Mouse (Mus musculus) intestine, postnatal 0 days (tissue): ENCODE measurements at regions not wholly inside any gene's neighbourhood (a gene's known extent, or its start where the extent isn't known, plus 50 kb on each side); places are given as distances from the start of the nearest gene placed in this dataset.

Experiments
- ATAC-seq: fragments of 200-750 bp; cut with Nextera tagmentation; 2 replicates; pipeline ENCODE4 v1.8.0; 2017; ENCODE audit warnings: mild to moderate bottlenecking, moderate TSS enrichment, moderate library complexity
- H3K27ac ChIP-seq: fragments of 300-500 bp; sonication (generic); 2 replicates; pipeline ENCODE4 v1.5.1; 2014; ENCODE audit warnings: mild to moderate bottlenecking, low read depth, low read length, moderate library complexity
- H3K27me3 ChIP-seq: fragments of 300-500 bp; sonication (generic); replicated peaks from 2 replicates; pipeline ENCODE4 v1.6.1; 2014; ENCODE audit warnings: low read length, mixed read lengths; ENCODE audit not compliant: control insufficient read depth, insufficient read depth
- H3K36me3 ChIP-seq: fragments of 300-500 bp; sonication (generic); 2 replicates; pipeline ENCODE4 v1.6.1; 2014; ENCODE audit warnings: mild to moderate bottlenecking, moderate library complexity; ENCODE audit not compliant: control insufficient read depth, insufficient read depth
- H3K4me1 ChIP-seq: fragments of 300-500 bp; sonication (generic); replicated peaks from 2 replicates; pipeline ENCODE4 v1.6.1; 2014; ENCODE audit warnings: antibody characterized with exemption, low read length, mixed read lengths; ENCODE audit not compliant: control insufficient read depth, insufficient read depth
- H3K4me2 ChIP-seq: fragments of 300-500 bp; sonication (generic); replicated peaks from 2 replicates; pipeline ENCODE4 v1.6.1; 2014; ENCODE audit warnings: low read depth, mild to moderate bottlenecking, moderate library complexity
- H3K4me3 ChIP-seq: fragments of 300-500 bp; sonication (generic); 2 replicates; pipeline ENCODE4 v1.5.1; 2014; ENCODE audit warnings: low read depth, low read length
- H3K9ac ChIP-seq: fragments of 300-500 bp; sonication (generic); 2 replicates; pipeline ENCODE4 v1.6.1; 2014; ENCODE audit warnings: mild to moderate bottlenecking, low read depth, low read length
- H3K9me3 ChIP-seq: fragments of 300-500 bp; sonication (generic); 2 replicates; pipeline ENCODE4 v1.6.1; 2016; ENCODE audit warnings: mixed run types; ENCODE audit not compliant: control insufficient read depth
- CTCF ChIP-seq: sonication (generic); IDR thresholded peaks from 2 replicates; pipeline ENCODE4 v1.5.1; 2016; ENCODE audit warnings: low read depth, mild to moderate bottlenecking, control low read depth, antibody characterized with exemption, moderate library complexity
- WGBS: fragments of 180-500 bp; shearing (Covaris S2); extraction: QIAGEN DNeasy Blood & Tissue Kit; methylation state at CpG from one replicate; pipeline ENCODE4 v1.1.7; 2014; 5-methylcytosine and 5-hydroxymethylcytosine counted together

- Histone ChIP-seq H3K27me3 (no peaks in the 10 kb centered on the region), H3K4me1 (no peaks in the 10 kb centered on the region), H3K9me3 (no peaks in the 10 kb centered on the region), H3K4me2 (no peak overlapping the region), H3K36me3 (no peaks in the 10 kb centered on the region), H3K4me3 (no peak overlapping the region), H3K9ac (no peak overlapping the region), H3K27ac (no peak overlapping the region)
- no peak for TF ChIP-seq CTCF
- 43% methylated on average over 6 of the region's 6 CpGs for WGBS
- ATAC-seq: no peak
Observed at GRCm38 (mm10) chr5:33518860-33519259, 85.1 kb upstream of the Nkx1-1 start.

- WGBS: 49% methylated on average over 8 of the region's 8 CpGs
- no peak overlapping the region for H3K4me2 ChIP-seq
- no peak overlapping the region for H3K4me3 ChIP-seq
- peak; percentile 38 for TF ChIP-seq CTCF
- H3K9me3 ChIP-seq: no peaks in the 10 kb centered on the region
- no peaks in the 10 kb centered on the region for H3K36me3 ChIP-seq
- H3K27me3 ChIP-seq: no peaks in the 10 kb centered on the region
- no peaks in the 10 kb centered on the region for H3K4me1 ChIP-seq
- no peak overlapping the region for H3K9ac ChIP-seq
- H3K27ac ChIP-seq: no peak overlapping the region
- no peak for ATAC-seq
Observed at GRCm38 (mm10) chr5:33517625-33518024, 83.8 kb upstream of the Nkx1-1 start.

DNA sequence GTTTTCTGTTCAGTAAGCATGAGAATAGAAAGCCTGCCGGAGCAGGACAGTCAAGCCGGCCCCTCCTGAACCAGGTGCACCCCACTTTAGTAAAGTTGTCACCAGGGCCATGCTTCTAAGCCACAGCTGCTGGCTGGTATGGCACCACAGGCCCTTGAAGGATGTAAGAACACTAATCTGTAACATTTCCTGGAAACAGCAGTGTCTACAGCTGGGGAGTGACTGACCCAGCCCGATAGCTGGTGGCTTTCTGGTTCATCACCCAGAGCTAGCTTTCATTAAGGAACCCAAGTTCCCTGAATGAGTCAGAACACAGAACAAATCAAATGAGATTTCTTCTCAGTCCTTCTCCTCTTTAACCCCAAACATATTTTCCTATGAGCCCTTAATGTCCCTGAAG lies 82.4 kb upstream of the Nkx1-1 start:
- Histone ChIP-seq H3K27ac (no peak overlapping the region), H3K4me3 (no peak overlapping the region), H3K4me2 (no peak overlapping the region), H3K4me1 (no peaks in the 10 kb centered on the region), H3K9me3 (no peaks in the 10 kb centered on the region), H3K9ac (no peak overlapping the region), H3K36me3 (no peaks in the 10 kb centered on the region), H3K27me3 (no peaks in the 10 kb centered on the region)
- 81% methylated on average over 3 of the region's 3 CpGs for WGBS
- no peak for TF ChIP-seq CTCF
- no peak for ATAC-seq

GRCm38 (mm10) chr5:33512253-33512884 lies 78.6 kb upstream of the Nkx1-1 start:
- Histone ChIP-seq H3K4me1 (no peaks in the 10 kb centered on the region), H3K9ac (no peak overlapping the region)
- ATAC-seq: no peak

GRCm38 (mm10) chr5:33511529-33512252 lies 77.9 kb upstream of the Nkx1-1 start:
- H3K4me1 ChIP-seq: no peaks in the 10 kb centered on the region
- H3K9me3 ChIP-seq: no peaks in the 10 kb centered on the region
- no peak for ATAC-seq
- no peak overlapping the region for H3K4me3 ChIP-seq
- TF ChIP-seq CTCF: no peak
- no peak overlapping the region for H3K27ac ChIP-seq
- no peaks in the 10 kb centered on the region for H3K36me3 ChIP-seq
- H3K27me3 ChIP-seq: no peaks in the 10 kb centered on the region
- no peak overlapping the region for H3K4me2 ChIP-seq
- no peak overlapping the region for H3K9ac ChIP-seq
- WGBS: 74% methylated on average over 25 of the region's 25 CpGs

More at GRCm38 (mm10) chr5:33512253-33512884, 78.6 kb upstream of the Nkx1-1 start:
- Histone ChIP-seq H3K4me2 (no peak overlapping the region), H3K27ac (no peak overlapping the region), H3K27me3 (no peaks in the 10 kb centered on the region), H3K9me3 (no peaks in the 10 kb centered on the region), H3K4me3 (no peak overlapping the region), H3K36me3 (no peaks in the 10 kb centered on the region)
- TF ChIP-seq CTCF: no peak
- 55% methylated on average over 22 of the region's 22 CpGs for WGBS

- no peak overlapping the region for H3K4me2 ChIP-seq
Observed at GRCm38 (mm10) chr5:33505786-33506185, 72.0 kb upstream of the Nkx1-1 start.

More at GRCm38 (mm10) chr5:33505786-33506185, 72.0 kb upstream of the Nkx1-1 start:
- 45% methylated on average over 13 of the region's 13 CpGs for WGBS
- Histone ChIP-seq H3K27ac (no peak overlapping the region), H3K9me3 (no peaks in the 10 kb centered on the region), H3K4me3 (no peak overlapping the region), H3K27me3 (no peaks in the 10 kb centered on the region), H3K9ac (no peak overlapping the region), H3K36me3 (no peaks in the 10 kb centered on the region), H3K4me1 (no peaks in the 10 kb centered on the region)
- no peak for ATAC-seq
- no peak for TF ChIP-seq CTCF
